Comparison of ENCODE assay signal across 22 mouse cellular contexts in the genomic region with DNA sequence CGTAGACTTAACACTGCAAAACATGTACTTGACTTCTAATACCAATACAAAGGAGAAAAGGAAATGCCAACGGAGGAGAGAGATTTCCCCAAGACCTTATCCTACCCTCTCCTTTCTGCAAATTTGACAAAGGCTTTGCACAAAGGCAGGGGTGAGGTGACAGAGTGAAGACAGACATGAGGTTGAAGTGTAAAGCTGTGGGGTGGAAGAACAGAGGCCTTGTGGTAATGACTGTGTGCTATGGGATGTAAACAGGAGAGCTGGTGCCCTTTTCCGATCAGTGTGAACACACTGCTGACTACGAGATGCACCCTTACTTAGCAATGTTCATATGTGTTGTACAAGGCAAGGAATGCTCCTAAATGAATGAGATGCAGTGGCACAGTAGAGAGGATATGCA. TPM values are rescaled to one million over a fixed set of nuclear protein-coding genes. Genes with fewer than 3 reads are reported as not detected.
A peak's percentile ranks its signal among the peaks of the same experiment; 100 is the strongest.
DNase-seq lines count a peak whose midpoint lies in the region; ATAC-seq lines count a peak whose summit lies in the region.
"Had no signal": no experiment of that assay in that cellular context is flagged by ENCODE, and none has a peak within 500 bp of the region (broad histone marks: within the 10 kb centered on the region; RNA-seq: fewer than 3 reads in every experiment).

No protein-coding gene starts in this region.

- ATAC-seq in CD4-positive, CD25-positive, alpha-beta regulatory T cell, adult 4 months = no peak
- ATAC-seq: activated CD4-positive, CD25-positive, alpha-beta regulatory T cell, adult 4 months; forebrain, embryonic 13.5 days; forebrain, embryonic 15.5 days; forebrain, postnatal 0 days had no signal

- DNase-seq in CD4-positive, CD25-positive, alpha-beta regulatory T cell, adult 2 months (ENCODE audit: low read depth, low spot score) = peak; percentile 46
- DNase-seq in CD4-positive helper T cell, adult 2 months (ENCODE audit: low read depth, low spot score) = peak; percentile 65
- DNase-seq in induced T-regulatory cell, adult 2 months (ENCODE audit: low read depth) = peak; percentile 59
- peak; percentile 49 to 74 for DNase-seq in natural killer cell, adult 2 months (ENCODE audit: low spot score in 2 of 2)
- DNase-seq in urinary bladder, postnatal 10 days (ENCODE audit: low spot score) = no peak
- no peak for DNase-seq in adrenal gland, postnatal 36 days
- DNase-seq: adrenal gland, adult 8-10 months; adrenal gland, postnatal 14 days; B cell, adult 2 months; cerebellum, adult 11 months; cerebellum, adult 18-20 months; cerebellum, adult 8-10 months; cerebellum, adult 9-11 months; cerebellum, postnatal 14 days; cerebellum, postnatal 36 days; embryo, embryonic 11 days; forebrain, postnatal 0 days had no signal

RNA-seq across cellular contexts. Expression of gene Ptprc, which starts 12.6 kb away (rescaled TPM):
- polyA plus RNA-seq in CD4-positive, CD25-positive, alpha-beta regulatory T cell, adult 4 months (2017; shearing (Covaris generic)) = 1,000 to 10,000 TPM; 1,419 to 1,542 TPM
- total RNA-seq in adrenal gland, postnatal 36 days (2021) = 1 to 10 TPM; 4.2 to 8.5 TPM
- polyA plus RNA-seq: erythroblast, embryonic 14.5 days had no signal

Comparison
In these comparisons a context has a peak if more than half of its experiments do, and no peak if none do; other contexts are left out.
1. DNase-seq: peak in CD4-positive, CD25-positive, alpha-beta regulatory T cell, adult 2 months (single experiment), CD4-positive helper T cell, adult 2 months (single experiment), induced T-regulatory cell, adult 2 months (single experiment) and natural killer cell, adult 2 months (2 of 2); none in urinary bladder, postnatal 10 days (single experiment) and adrenal gland, postnatal 36 days (0 of 2).